In the genomic region with DNA sequence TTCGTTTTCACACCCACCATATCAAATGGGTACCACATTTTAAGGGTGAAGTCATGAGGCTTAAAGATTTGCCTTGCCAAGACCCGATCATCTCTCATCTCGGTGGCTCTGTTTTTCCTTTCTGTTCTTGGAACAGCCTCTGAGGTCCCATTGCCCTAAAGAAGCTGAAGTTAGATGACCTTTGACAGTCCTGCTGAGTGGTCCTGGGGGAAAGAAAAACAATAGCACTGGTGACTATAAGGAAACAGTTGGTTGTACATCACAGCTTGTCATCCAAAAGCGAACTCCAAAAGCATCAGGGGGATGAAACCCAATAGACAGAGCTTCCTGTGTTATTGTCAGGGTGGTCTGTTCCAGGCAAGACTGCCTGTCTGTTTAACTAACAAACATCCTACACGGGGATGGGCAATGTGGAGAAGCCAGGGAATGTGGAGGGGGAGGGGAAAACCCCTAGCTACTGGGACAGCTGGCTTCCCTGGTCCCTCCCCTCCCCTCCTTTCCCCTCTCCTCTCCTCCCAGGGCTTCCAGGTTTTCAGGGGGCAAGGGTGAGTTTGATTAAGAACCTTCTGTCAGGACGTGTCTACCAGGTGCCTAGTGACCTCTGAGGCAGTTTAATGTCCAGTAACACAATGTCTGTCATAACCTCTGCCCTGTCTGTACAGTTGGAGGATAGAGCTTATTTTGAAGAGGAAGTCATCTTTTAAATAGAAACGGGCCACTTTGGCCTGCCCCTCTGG, we compare ENCODE assay signal across 10 mouse cellular contexts. TPM values are rescaled to one million over a fixed set of nuclear protein-coding genes. Genes with fewer than 3 reads are reported as not detected.
A peak's percentile ranks its signal among the peaks of the same experiment; 100 is the strongest.
DNase-seq lines count a peak whose midpoint lies in the region; ATAC-seq and TF ChIP-seq lines count a peak whose summit lies in the region.
"Had no signal": no experiment of that assay in that cellular context is flagged by ENCODE, and none has a peak within 500 bp of the region (broad histone marks: within the 10 kb centered on the region; RNA-seq: fewer than 3 reads in every experiment).

No protein-coding gene starts in this region.

- WGBS in forebrain, postnatal 0 days: 64% methylated on average over 7 of the region's 7 CpGs
- 61% methylated on average over 7 of the region's 7 CpGs for WGBS in forebrain, embryonic 14.5 days
- WGBS in lung, embryonic 16.5 days: 12% methylated on average over 7 of the region's 7 CpGs

- no peak overlapping the region for H3K4me2 ChIP-seq in forebrain, postnatal 0 days (ENCODE audit: low read depth)
- no peak overlapping the region for H3K4me2 ChIP-seq in forebrain, embryonic 14.5 days (ENCODE audit: low read length)
- H3K4me2 ChIP-seq in lung, embryonic 16.5 days (ENCODE audit: low read depth, low read length): no peak overlapping the region

- TF ChIP-seq CTCF in forebrain, postnatal 0 days (IDR thresholded peaks at IDR 0.05; ENCODE audit: low read depth): no peak

- no peak overlapping the region for H3K4me3 ChIP-seq in forebrain, postnatal 0 days (ENCODE audit: low read depth, low read length)
- no peak overlapping the region for H3K4me3 ChIP-seq in forebrain, embryonic 14.5 days (ENCODE audit: low read depth, low read length)
- H3K4me3 ChIP-seq in lung, embryonic 16.5 days (ENCODE audit: low read length): no peak overlapping the region

- peak; percentile 5; the same call in 1 of the 2 replicates for ATAC-seq in forebrain, postnatal 0 days
- ATAC-seq in forebrain, embryonic 14.5 days: no peak
- ATAC-seq in lung, embryonic 16.5 days (ENCODE audit: low read depth): peak; percentile 85
- ATAC-seq in monocyte, adult 5-6 weeks (replicated peaks; ENCODE audit: insufficient number of reproducible peaks, low FRiP score, low TSS enrichment, poor library complexity, severe bottlenecking): no peak

- no peaks in the 10 kb centered on the region for H3K4me1 ChIP-seq in forebrain, postnatal 0 days (ENCODE audit: insufficient read depth)
- H3K4me1 ChIP-seq in forebrain, embryonic 14.5 days (ENCODE audit: control insufficient read depth, insufficient read depth, low read length): no peaks in the 10 kb centered on the region
- H3K4me1 ChIP-seq in lung, embryonic 16.5 days (replicated peaks; ENCODE audit: control insufficient read depth, insufficient read depth, low read length): peaks cover 13% of the 10 kb centered on the region

- no peaks in the 10 kb centered on the region for H3K27me3 ChIP-seq in forebrain, postnatal 0 days (ENCODE audit: insufficient read depth, low read length)
- H3K27me3 ChIP-seq in forebrain, embryonic 14.5 days (replicated peaks; ENCODE audit: control insufficient read depth, insufficient read depth, low read length): no peaks in the 10 kb centered on the region
- H3K27me3 ChIP-seq in lung, embryonic 16.5 days (ENCODE audit: control insufficient read depth, insufficient read depth, low read depth, low read length): no peaks in the 10 kb centered on the region

- no peak overlapping the region for H3K27ac ChIP-seq in forebrain, postnatal 0 days (ENCODE audit: low read depth, low read length)
- H3K27ac ChIP-seq in forebrain, embryonic 14.5 days (ENCODE audit: low read depth, low read length): no peak overlapping the region
- peak overlapping the region; percentile 67; the same call in 1 of the 2 replicates for H3K27ac ChIP-seq in lung, embryonic 16.5 days (ENCODE audit: low read length)

- no peaks in the 10 kb centered on the region for H3K36me3 ChIP-seq in forebrain, postnatal 0 days (ENCODE audit: insufficient read depth)
- no peaks in the 10 kb centered on the region for H3K36me3 ChIP-seq in forebrain, embryonic 14.5 days (ENCODE audit: control insufficient read depth, insufficient read depth, low read length)
- no peaks in the 10 kb centered on the region for H3K36me3 ChIP-seq in lung, embryonic 16.5 days (ENCODE audit: control insufficient read depth, insufficient read depth, low read length)

- H3K9ac ChIP-seq in forebrain, postnatal 0 days: no peak overlapping the region
- no peak overlapping the region for H3K9ac ChIP-seq in forebrain, embryonic 14.5 days (ENCODE audit: low read length)
- no peak overlapping the region for H3K9ac ChIP-seq in lung, embryonic 16.5 days (ENCODE audit: low read length)

- H3K9me3 ChIP-seq in forebrain, postnatal 0 days (ENCODE audit: low read length): no peaks in the 10 kb centered on the region
- no peaks in the 10 kb centered on the region for H3K9me3 ChIP-seq in forebrain, embryonic 14.5 days (replicated peaks; ENCODE audit: control insufficient read depth, low read length)
- no peaks in the 10 kb centered on the region for H3K9me3 ChIP-seq in lung, embryonic 16.5 days (ENCODE audit: control insufficient read depth, low read length)

- no peak for DNase-seq in forebrain, postnatal 0 days
- DNase-seq in forebrain, embryonic 14.5 days (ENCODE audit: low spot score): no peak
- DNase-seq in embryo, embryonic 11 days: peak; percentile 68
- peak; percentile 69 for DNase-seq in kidney, adult 9 months
- no peak for DNase-seq in frontal cortex, adult 2 months (ENCODE audit: extremely low spot score in 1 of 2, low spot score in 1 of 2)
- DNase-seq in cerebellum, adult 18-20 months: no peak
- DNase-seq: cerebellum, postnatal 10 days; layer of hippocampus, postnatal 36 days had no signal

RNA-seq across cellular contexts. Expression of a gene that starts 27.5 kb away (rescaled TPM):
- 12.1 and 22.6 TPM in 2 replicates for total RNA-seq in forebrain, postnatal 0 days (2014; rRNA removed)
- polyA plus RNA-seq in forebrain, postnatal 0 days (2015; fragmentation: Nextera tagmentation; extraction: Ambion mirVana): 23.9 and 25.3 TPM in 2 replicates
- 24.8 and 25.6 TPM in 2 replicates for polyA plus RNA-seq in forebrain, embryonic 14.5 days (2014; fragmentation: Nextera tagmentation; extraction: Ambion mirVana)
- polyA plus RNA-seq in lung, embryonic 16.5 days (2015; fragmentation: Nextera tagmentation; extraction: Ambion mirVana): 172 and 194 TPM in 2 replicates
- 1.2 TPM in 2 replicates for polyA plus RNA-seq in frontal cortex, adult 2 months (2012; rRNA removed)
- total RNA-seq in monocyte, adult 5-6 weeks (2017): not detected in 3 replicates

RNA-seq across cellular contexts. Expression of a gene that starts 33.5 kb away (rescaled TPM):
- 31.5 and 36.7 TPM in 2 replicates for total RNA-seq in forebrain, postnatal 0 days (2014; rRNA removed)
- polyA plus RNA-seq in forebrain, postnatal 0 days (2015; fragmentation: Nextera tagmentation; extraction: Ambion mirVana): 11.2 and 14.6 TPM in 2 replicates
- polyA plus RNA-seq in forebrain, embryonic 14.5 days (2014; fragmentation: Nextera tagmentation; extraction: Ambion mirVana): 11.0 and 11.7 TPM in 2 replicates
- polyA plus RNA-seq in lung, embryonic 16.5 days (2015; fragmentation: Nextera tagmentation; extraction: Ambion mirVana): 0.20 and 0.29 TPM in 2 replicates
- 63.6 and 64.7 TPM in 2 replicates for polyA plus RNA-seq in frontal cortex, adult 2 months (2012; rRNA removed)
- 0.10 TPM in 1 of 3 replicates, not detected in the others for total RNA-seq in monocyte, adult 5-6 weeks (2017)

Comparison
In these comparisons a context has a peak if more than half of its experiments do, and no peak if none do; other contexts are left out.
1. ATAC-seq: peak in forebrain, postnatal 0 days (single experiment) and lung, embryonic 16.5 days (single experiment); none in forebrain, embryonic 14.5 days (single experiment) and monocyte, adult 5-6 weeks (single experiment).
2. DNase-seq: peak in embryo, embryonic 11 days (single experiment) and kidney, adult 9 months (single experiment); none in forebrain, postnatal 0 days (single experiment), forebrain, embryonic 14.5 days (single experiment), frontal cortex, adult 2 months (0 of 2) and cerebellum, adult 18-20 months (0 of 2).
3. RNA of a gene that starts 27.5 kb away (polyA plus RNA-seq): 172 to 194 TPM in lung, embryonic 16.5 days, 24.8 to 25.6 TPM in forebrain, embryonic 14.5 days and 23.9 to 25.3 TPM in forebrain, postnatal 0 days; 1.2 TPM in frontal cortex, adult 2 months; every median in the first group is over 10 times any median in the second.